In genomic region chr10:45698930-45699329, GRCm38 (mm10) we compare ENCODE assay signal across 18 mouse cellular contexts.
DNase-seq lines count a peak whose midpoint lies in the region; ATAC-seq and TF ChIP-seq lines count a peak whose summit lies in the region.
"Had no signal": no experiment of that assay in that cellular context is flagged by ENCODE, and none has a peak within 500 bp of the region (broad histone marks: within the 10 kb centered on the region; RNA-seq: fewer than 3 reads in every experiment).

No protein-coding gene starts in this region.

- H3K9me3 ChIP-seq in midbrain, embryonic 12.5 days: no peaks in the 10 kb centered on the region
- H3K9me3 ChIP-seq in midbrain, postnatal 0 days (ENCODE audit: low read length): no peaks in the 10 kb centered on the region
- H3K9me3 ChIP-seq in MEL (replicated peaks; ENCODE audit: insufficient read depth, low read length): no peaks in the 10 kb centered on the region
- no peaks in the 10 kb centered on the region for H3K9me3 ChIP-seq in kidney, embryonic 16.5 days (ENCODE audit: low read length)
- H3K9me3 ChIP-seq in intestine, embryonic 15.5 days: no peaks in the 10 kb centered on the region
- H3K9me3 ChIP-seq: embryonic facial prominence, embryonic 10.5 days; heart, embryonic 13.5 days; liver, embryonic 13.5 days had no signal

- H3K4me2 ChIP-seq in midbrain, embryonic 12.5 days (replicated peaks): no peak overlapping the region
- H3K4me2 ChIP-seq in midbrain, postnatal 0 days (ENCODE audit: low read depth, low read length, poor library complexity, severe bottlenecking): no peak overlapping the region
- no peak overlapping the region for H3K4me2 ChIP-seq in kidney, embryonic 16.5 days (replicated peaks; ENCODE audit: low read depth, low read length)
- H3K4me2 ChIP-seq in intestine, embryonic 15.5 days (replicated peaks): no peak overlapping the region
- H3K4me2 ChIP-seq: heart, embryonic 13.5 days; liver, embryonic 13.5 days had no signal

- H3K27me3 ChIP-seq in midbrain, embryonic 12.5 days: no peaks in the 10 kb centered on the region
- no peaks in the 10 kb centered on the region for H3K27me3 ChIP-seq in midbrain, postnatal 0 days (ENCODE audit: insufficient read depth, low read length)
- no peaks in the 10 kb centered on the region for H3K27me3 ChIP-seq in MEL (ENCODE audit: control insufficient read depth in 1 of 2, insufficient read depth in 2 of 2, low read length in 2 of 2)
- no peaks in the 10 kb centered on the region for H3K27me3 ChIP-seq in kidney, embryonic 16.5 days (ENCODE audit: insufficient read depth, low read length)
- no peaks in the 10 kb centered on the region for H3K27me3 ChIP-seq in intestine, embryonic 15.5 days (replicated peaks)
- H3K27me3 ChIP-seq: heart, embryonic 13.5 days; liver, embryonic 13.5 days had no signal

- H3K4me1 ChIP-seq in midbrain, embryonic 12.5 days: no peaks in the 10 kb centered on the region
- no peaks in the 10 kb centered on the region for H3K4me1 ChIP-seq in midbrain, postnatal 0 days (ENCODE audit: insufficient read depth, low read length)
- H3K4me1 ChIP-seq in MEL (ENCODE audit: control insufficient read depth in 1 of 2, insufficient read depth in 2 of 2, low read length in 2 of 2): no peaks in the 10 kb centered on the region
- no peaks in the 10 kb centered on the region for H3K4me1 ChIP-seq in kidney, embryonic 16.5 days (ENCODE audit: insufficient read depth, low read length)
- no peaks in the 10 kb centered on the region for H3K4me1 ChIP-seq in intestine, embryonic 15.5 days (replicated peaks)
- H3K4me1 ChIP-seq: liver, embryonic 13.5 days had no signal

- TF ChIP-seq RAD21 in MEL (IDR thresholded peaks at IDR 0.05; ENCODE audit: low read depth, low read length): no peak

- no peak for TF ChIP-seq EP300 in MEL (IDR thresholded peaks at IDR 0.05; ENCODE audit: low read depth in 1 of 2, low read length in 2 of 2)

- TF ChIP-seq POLR2A in MEL (IDR thresholded peaks at IDR 0.05; ENCODE audit: control insufficient read depth in 1 of 2, insufficient read depth in 1 of 2, low read depth in 1 of 2, low read length in 2 of 2, poor library complexity in 1 of 2): no peak

- ATAC-seq in midbrain, embryonic 12.5 days (ENCODE audit: low FRiP score, low read depth): no peak
- no peak for ATAC-seq in midbrain, postnatal 0 days (ENCODE audit: low FRiP score)
- 0 out of 2 replicates have a peak, but pooled peaks have one; percentile 14 for ATAC-seq in erythroid progenitor cell, adult 5-6 weeks (replicated peaks; ENCODE audit: low FRiP score, poor library complexity, severe bottlenecking)
- ATAC-seq in kidney, embryonic 16.5 days (ENCODE audit: low FRiP score, low TSS enrichment): peak; percentile 39; the same call in 1 of the 2 replicates
- ATAC-seq in intestine, embryonic 15.5 days: no peak
- ATAC-seq: activated CD4-positive, CD25-positive, alpha-beta regulatory T cell, adult 4 months; forebrain, postnatal 0 days; lung, postnatal 0 days had no signal

- no peak overlapping the region for H3K9ac ChIP-seq in midbrain, embryonic 12.5 days (replicated peaks)
- H3K9ac ChIP-seq in midbrain, postnatal 0 days (replicated peaks; ENCODE audit: low read length, poor library complexity, severe bottlenecking): no peak overlapping the region
- no peak overlapping the region for H3K9ac ChIP-seq in MEL (ENCODE audit: control insufficient read depth, low read depth, low read length, poor library complexity, severe bottlenecking)
- H3K9ac ChIP-seq in kidney, embryonic 16.5 days (replicated peaks; ENCODE audit: low read length): no peak overlapping the region
- H3K9ac ChIP-seq in intestine, embryonic 15.5 days: no peak overlapping the region
- H3K9ac ChIP-seq: forebrain, postnatal 0 days; heart, embryonic 13.5 days; liver, embryonic 13.5 days had no signal

- WGBS in midbrain, embryonic 12.5 days: 80% methylated on average over 3 of the region's 3 CpGs
- 81% methylated on average over 3 of the region's 3 CpGs for WGBS in midbrain, postnatal 0 days
- WGBS in kidney, embryonic 16.5 days: 84% methylated on average over 3 of the region's 3 CpGs
- 91% methylated on average over 3 of the region's 3 CpGs for WGBS in intestine, embryonic 15.5 days

- intact Hi-C loops in gastrocnemius, postnatal 36 days (cut with DNase I): no loop called here
- intact Hi-C loops in gastrocnemius, adult 2 months (cut with DNase I): no loop called here

- no peak for DNase-seq in midbrain, postnatal 0 days (ENCODE audit: low spot score)
- DNase-seq in MEL (ENCODE audit: low read depth, low spot score): no peak
- DNase-seq in gastrocnemius, postnatal 36 days: no peak
- no peak for DNase-seq in gastrocnemius, adult 2 months
- DNase-seq: forebrain, postnatal 0 days; heart, postnatal 4 days; liver, embryonic 13.5 days; right cerebral cortex, postnatal 25 days; thymus, postnatal 4 days had no signal

- H3K4me3 ChIP-seq in midbrain, embryonic 12.5 days: no peak overlapping the region
- H3K4me3 ChIP-seq in midbrain, postnatal 0 days (ENCODE audit: low read depth, low read length): no peak overlapping the region
- H3K4me3 ChIP-seq in MEL (ENCODE audit: control insufficient read depth in 1 of 2, insufficient read depth in 1 of 2, low read depth in 2 of 2, low read length in 2 of 2): no peak overlapping the region
- no peak overlapping the region for H3K4me3 ChIP-seq in kidney, embryonic 16.5 days (ENCODE audit: low read length)
- no peak overlapping the region for H3K4me3 ChIP-seq in intestine, embryonic 15.5 days (replicated peaks)
- H3K4me3 ChIP-seq in gastrocnemius, adult 2 months: no peak overlapping the region
- H3K4me3 ChIP-seq: embryonic facial prominence, embryonic 10.5 days; erythroblast, embryonic 14.5 days; heart, embryonic 13.5 days; liver, embryonic 13.5 days had no signal

- 0 out of 2 replicates have a peak overlapping the region, but pooled peaks have one; percentile 25 for H3K27ac ChIP-seq in midbrain, embryonic 12.5 days (replicated peaks)
- no peak overlapping the region for H3K27ac ChIP-seq in midbrain, postnatal 0 days (ENCODE audit: low read depth, low read length)
- H3K27ac ChIP-seq in MEL (ENCODE audit: control insufficient read depth, low read depth, low read length): no peak overlapping the region
- H3K27ac ChIP-seq in kidney, embryonic 16.5 days (ENCODE audit: low read length): no peak overlapping the region
- H3K27ac ChIP-seq in intestine, embryonic 15.5 days: no peak overlapping the region
- H3K27ac ChIP-seq in gastrocnemius, adult 2 months: no peak overlapping the region
- H3K27ac ChIP-seq: embryonic facial prominence, embryonic 10.5 days; heart, embryonic 13.5 days; liver, embryonic 13.5 days had no signal

- H3K36me3 ChIP-seq in midbrain, embryonic 12.5 days: peaks cover 5% of the 10 kb centered on the region; the same call in 1 of the 2 replicates
- H3K36me3 ChIP-seq in midbrain, postnatal 0 days (ENCODE audit: insufficient read depth, low read length): 0 out of 2 replicates have a peak, but pooled peaks cover 2% of the 10 kb centered on the region
- H3K36me3 ChIP-seq in MEL (ENCODE audit: control insufficient read depth in 1 of 2, insufficient read depth in 2 of 2, low read length in 2 of 2): no peaks in the 10 kb centered on the region
- peaks cover 4% of the 10 kb centered on the region; the same call in 1 of the 2 replicates for H3K36me3 ChIP-seq in kidney, embryonic 16.5 days (ENCODE audit: insufficient read depth, low read length)
- H3K36me3 ChIP-seq in intestine, embryonic 15.5 days: no peaks in the 10 kb centered on the region

- no peak for TF ChIP-seq CTCF in midbrain, postnatal 0 days (IDR thresholded peaks at IDR 0.05)
- no peak for TF ChIP-seq CTCF in MEL (IDR thresholded peaks at IDR 0.05 in 2 of 3, conservative IDR thresholded peaks at IDR 0.05 in 1 of 3; ENCODE audit: control insufficient read depth in 1 of 3, insufficient read depth in 1 of 3, low read depth in 2 of 3, low read length in 3 of 3, poor library complexity in 1 of 3, severe bottlenecking in 1 of 3)
- TF ChIP-seq CTCF in gastrocnemius, adult 2 months (IDR thresholded peaks at IDR 0.05): no peak

- H3K79me2 ChIP-seq in MEL (ENCODE audit: control insufficient read depth, insufficient read depth, low read length, poor library complexity): no peaks in the 10 kb centered on the region

TF ChIP-seq in MEL, 35 proteins besides CTCF, POLR2A, EP300 and RAD21:
- no peak for TF ChIP-seq NRF1 (IDR thresholded peaks at IDR 0.05; ENCODE audit: insufficient read depth, low read depth, low read length, poor library complexity, severe bottlenecking)
- 0 out of 2 replicates have a peak, but pooled peaks have one; percentile 19 for TF ChIP-seq GATA1 (IDR thresholded peaks at IDR 0.05; ENCODE audit: low read depth, low read length)
- TF ChIP-seq MXI1 (IDR thresholded peaks at IDR 0.05; ENCODE audit: low read depth, low read length): no peak
TF ChIP-seq in MEL: peak in this region for 1.

Comparison
In these comparisons a context has a peak if more than half of its experiments do, and no peak if none do; other contexts are left out.
1. ATAC-seq: peak in erythroid progenitor cell, adult 5-6 weeks (single experiment) and kidney, embryonic 16.5 days (single experiment); none in midbrain, embryonic 12.5 days (single experiment), midbrain, postnatal 0 days (single experiment) and intestine, embryonic 15.5 days (single experiment).